Mouse (Mus musculus) limb, embryonic 12.5 days (tissue): Measurements from ENCODE around the gene Chic2. TPM values are rescaled to one million over a fixed set of nuclear protein-coding genes. Genes with fewer than 3 reads are reported as not detected.
A peak's percentile ranks its signal among the peaks of the same experiment; 100 is the strongest.

Experiments
- ATAC-seq: fragments of 200-750 bp; cut with Nextera tagmentation; 2 replicates; pipeline ENCODE4 v1.8.0; 2017; ENCODE audit warnings: low read depth, moderate TSS enrichment; ENCODE audit not compliant: insufficient number of reproducible peaks, insufficient read depth, low FRiP score, low TSS enrichment
- H3K27ac ChIP-seq: fragments of 300-500 bp; sonication (generic); 2 replicates; pipeline ENCODE4 v1.5.1; 2016; ENCODE audit warnings: mild to moderate bottlenecking, moderate library complexity
- H3K27me3 ChIP-seq: fragments of 300-500 bp; sonication (generic); 2 replicates; pipeline ENCODE4 v1.6.1; 2016; ENCODE audit warnings: mild to moderate bottlenecking, moderate library complexity
- H3K36me3 ChIP-seq: fragments of 300-500 bp; sonication (generic); 2 replicates; pipeline ENCODE4 v1.6.1; 2016; ENCODE audit warnings: mild to moderate bottlenecking, moderate library complexity
- H3K4me1 ChIP-seq: fragments of 300-500 bp; sonication (generic); replicated peaks from 2 replicates; pipeline ENCODE4 v1.6.1; 2016
- H3K4me2 ChIP-seq: fragments of 300-500 bp; sonication (generic); 2 replicates; pipeline ENCODE4 v1.6.1; 2016; ENCODE audit warnings: mild to moderate bottlenecking, moderate library complexity
- H3K4me3 ChIP-seq: fragments of 300-500 bp; sonication (generic); replicated peaks from 2 replicates; pipeline ENCODE4 v1.5.1; 2016; ENCODE audit warnings: mild to moderate bottlenecking
- H3K9ac ChIP-seq: fragments of 300-500 bp; sonication (generic); replicated peaks from 2 replicates; pipeline ENCODE4 v1.6.1; 2016; ENCODE audit warnings: mild to moderate bottlenecking, moderate library complexity
- H3K9me3 ChIP-seq: fragments of 300-500 bp; sonication (generic); 2 replicates; pipeline ENCODE4 v1.6.1; 2016; ENCODE audit warnings: mild to moderate bottlenecking, moderate library complexity
- WGBS: fragments of 180-500 bp; shearing (Covaris S2); methylation state at CpG from one replicate; pipeline ENCODE4 v1.1.7; 2016; 5-methylcytosine and 5-hydroxymethylcytosine counted together
- polyA plus RNA-seq: library from polyadenylated mRNA; unstranded; fragments of >200 nt; fragmentation: Nextera tagmentation; extraction: Ambion mirVana; gene quantifications from 2 replicates; pipeline ENCODE4 v1.2.1, GENCODE M21; 2016

The Chic2 gene
- polyA plus RNA-seq, 1 experiment from 2014 or later: 56.8 TPM

DNA sequence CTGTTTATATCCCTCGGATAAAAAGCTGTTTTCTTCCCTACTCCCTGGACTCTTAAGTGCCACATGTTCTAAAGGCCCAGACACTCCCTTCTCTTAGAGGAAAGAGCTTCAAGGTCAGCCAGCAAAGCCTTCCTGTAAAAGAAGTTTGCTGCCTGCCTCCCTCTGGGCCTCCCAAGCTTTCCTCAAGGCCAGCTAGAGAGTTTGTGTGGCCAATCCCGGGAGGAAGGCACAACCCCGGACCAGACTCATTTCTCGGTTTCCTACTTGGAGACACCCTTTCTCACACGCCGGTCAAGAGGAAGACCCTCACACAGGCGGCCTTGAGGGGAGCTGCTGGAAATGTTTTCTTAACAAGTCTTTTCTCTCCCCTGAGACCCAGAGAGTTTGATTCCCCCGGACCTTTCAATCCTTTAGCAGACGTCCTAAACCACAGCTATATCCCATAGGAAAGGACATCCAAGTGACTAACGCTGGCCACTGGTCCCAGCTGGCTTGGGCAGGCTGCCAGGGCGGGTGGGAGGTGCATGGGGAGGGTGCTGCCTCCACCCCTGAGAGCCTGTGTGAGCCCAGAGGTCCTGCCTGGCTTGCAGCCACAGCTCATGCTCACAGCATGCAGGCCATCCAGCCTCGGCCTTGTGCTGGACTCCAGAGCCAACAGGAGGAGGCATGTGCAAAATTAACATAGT, 69.7 kb downstream of the Chic2 start:
- ATAC-seq: no peak
- WGBS: 48% methylated on average over 12 of the region's 12 CpGs
- 0 out of 2 replicates have a peak overlapping the region, but pooled peaks have one; percentile 18 for H3K9ac ChIP-seq

GRCm38 (mm10) chr5:74974061-74974581, 70.5 kb downstream of the Chic2 start:
- peak; percentile 69; the same call in 1 of the 2 replicates for ATAC-seq
- peaks cover 3% of the 10 kb centered on the region; the same call in 1 of the 2 replicates for H3K27me3 ChIP-seq
- no peaks in the 10 kb centered on the region for H3K9me3 ChIP-seq
- peak overlapping the region; percentile 24 for H3K4me2 ChIP-seq
- no peaks in the 10 kb centered on the region for H3K36me3 ChIP-seq
- 0 out of 2 replicates have a peak overlapping the region, but pooled peaks have one; percentile 8 for H3K9ac ChIP-seq
- H3K27ac ChIP-seq: peak overlapping the region; percentile 85
- WGBS: 40% methylated on average over 22 of the region's 22 CpGs
- no peak overlapping the region for H3K4me3 ChIP-seq
- H3K4me1 ChIP-seq: peaks cover 24% of the 10 kb centered on the region

More for the DNA sequence above, 69.7 kb downstream of the Chic2 start:
- peaks cover 31% of the 10 kb centered on the region for H3K4me1 ChIP-seq
- peak overlapping the region; percentile 85 for H3K27ac ChIP-seq
- peaks cover 3% of the 10 kb centered on the region; the same call in 1 of the 2 replicates for H3K27me3 ChIP-seq
- H3K4me2 ChIP-seq: peak overlapping the region; percentile 24; the same call in 1 of the 2 replicates
- H3K36me3 ChIP-seq: no peaks in the 10 kb centered on the region
- H3K4me3 ChIP-seq: no peak overlapping the region
- no peaks in the 10 kb centered on the region for H3K9me3 ChIP-seq

- no peak overlapping the region for H3K4me3 ChIP-seq
- H3K9me3 ChIP-seq: no peaks in the 10 kb centered on the region
- H3K36me3 ChIP-seq: no peaks in the 10 kb centered on the region
- H3K9ac ChIP-seq: no peak overlapping the region
- H3K27ac ChIP-seq: no peak overlapping the region
- no peak for ATAC-seq
- no peaks in the 10 kb centered on the region for H3K27me3 ChIP-seq
- 79% methylated on average over 7 of the region's 7 CpGs for WGBS
- no peak overlapping the region for H3K4me2 ChIP-seq
- peaks cover 29% of the 10 kb centered on the region for H3K4me1 ChIP-seq
These were observed 73.2 kb downstream of the Chic2 start for GRCm38 (mm10) chr5:74971418-74971817.

- Histone ChIP-seq H3K27ac (no peak overlapping the region), H3K9ac (no peak overlapping the region), H3K9me3 (no peaks in the 10 kb centered on the region), H3K4me3 (no peak overlapping the region), H3K27me3 (no peaks in the 10 kb centered on the region; the same call in 1 of the 2 replicates), H3K4me2 (no peak overlapping the region), H3K4me1 (peaks cover 12% of the 10 kb centered on the region), H3K36me3 (no peaks in the 10 kb centered on the region)
- WGBS: 89% methylated on average over 6 of the region's 6 CpGs
- ATAC-seq: no peak
These were observed 75.2 kb downstream of the Chic2 start for GRCm38 (mm10) chr5:74969341-74969740.

GRCm38 (mm10) chr5:74967882-74968281, 76.7 kb downstream of the Chic2 start:
- H3K4me3 ChIP-seq: no peak overlapping the region
- H3K4me2 ChIP-seq: no peak overlapping the region
- no peaks in the 10 kb centered on the region; the same call in 1 of the 2 replicates for H3K27me3 ChIP-seq
- H3K27ac ChIP-seq: no peak overlapping the region
- H3K36me3 ChIP-seq: no peaks in the 10 kb centered on the region
- H3K9me3 ChIP-seq: no peaks in the 10 kb centered on the region
- ATAC-seq: no peak
- H3K4me1 ChIP-seq: peaks cover 5% of the 10 kb centered on the region
- WGBS: 67% methylated on average over 3 of the region's 3 CpGs
- no peak overlapping the region for H3K9ac ChIP-seq

- Histone ChIP-seq H3K9me3 (no peaks in the 10 kb centered on the region), H3K27ac (no peak overlapping the region), H3K9ac (no peak overlapping the region), H3K4me3 (no peak overlapping the region), H3K4me2 (no peak overlapping the region), H3K36me3 (no peaks in the 10 kb centered on the region), H3K27me3 (no peaks in the 10 kb centered on the region; the same call in 1 of the 2 replicates), H3K4me1 (peaks cover 8% of the 10 kb centered on the region)
- 77% methylated on average over 10 of the region's 10 CpGs for WGBS
- no peak for ATAC-seq
These were observed 77.7 kb downstream of the Chic2 start for GRCm38 (mm10) chr5:74966891-74967290.

DNA sequence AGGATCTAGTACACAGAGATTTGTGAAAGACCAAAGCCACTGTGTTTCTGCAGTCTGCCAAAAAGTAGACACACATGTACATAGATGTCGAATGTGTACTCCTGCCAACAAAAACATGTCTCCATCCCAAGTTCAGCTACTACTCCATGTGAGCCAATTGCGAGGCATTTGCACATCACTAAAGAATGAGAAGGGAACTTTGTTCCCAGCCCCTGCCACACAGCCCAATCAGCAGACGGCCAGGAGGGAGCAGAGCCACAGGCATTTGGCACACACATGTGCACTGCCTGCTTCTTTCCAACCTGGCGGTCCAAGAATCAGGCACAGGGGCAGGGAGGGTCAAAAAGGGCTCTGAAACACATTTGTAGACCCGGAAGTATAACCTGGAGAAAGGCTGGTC, 81.8 kb downstream of the Chic2 start:
- H3K4me3 ChIP-seq: no peak overlapping the region
- no peak for ATAC-seq
- H3K9ac ChIP-seq: no peak overlapping the region
- H3K4me1 ChIP-seq: peaks cover 7% of the 10 kb centered on the region
- no peaks in the 10 kb centered on the region for H3K36me3 ChIP-seq
- H3K27me3 ChIP-seq: peaks cover 4% of the 10 kb centered on the region
- no peak overlapping the region for H3K27ac ChIP-seq
- H3K4me2 ChIP-seq: no peak overlapping the region
- WGBS: 56% methylated on average over 5 of the region's 5 CpGs
- no peaks in the 10 kb centered on the region for H3K9me3 ChIP-seq

DNA sequence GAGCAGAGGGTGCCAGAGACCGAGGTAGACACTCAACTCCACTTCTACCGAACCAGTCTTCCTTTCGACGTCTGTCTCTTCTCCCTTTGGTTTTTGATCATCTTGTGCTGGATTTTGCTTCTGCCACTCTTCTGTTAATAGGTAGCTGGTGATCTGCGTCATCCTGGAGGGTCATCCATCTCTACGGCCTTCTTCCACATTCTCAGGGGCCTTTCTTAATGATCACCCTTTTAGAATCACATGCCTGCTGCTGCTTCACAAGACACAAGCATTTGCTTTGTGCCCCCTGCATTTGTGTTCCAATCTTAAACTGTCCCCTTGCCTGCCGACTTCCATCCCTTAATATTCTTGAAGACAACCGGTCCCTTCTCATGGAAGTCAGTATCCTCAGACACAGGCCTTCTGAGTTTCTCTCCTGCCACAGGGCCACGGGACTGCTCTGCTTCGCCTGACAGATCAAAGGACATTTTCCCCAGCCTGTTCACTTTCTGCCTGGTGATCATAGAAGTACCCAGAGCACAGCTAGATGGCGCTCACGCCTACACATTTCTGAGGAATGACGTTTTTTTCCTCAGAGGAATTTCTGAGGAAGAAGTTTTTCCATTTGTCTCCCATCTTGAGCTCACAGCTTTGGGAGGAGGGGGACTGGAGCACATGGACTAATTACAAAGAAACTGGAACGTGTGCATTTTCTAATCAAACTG, 83.6 kb downstream of the Chic2 start:
- H3K4me2 ChIP-seq: no peak overlapping the region
- no peak overlapping the region for H3K9ac ChIP-seq
- peaks cover 19% of the 10 kb centered on the region for H3K4me1 ChIP-seq
- H3K9me3 ChIP-seq: no peaks in the 10 kb centered on the region
- 27% methylated on average over 14 of the region's 14 CpGs for WGBS
- no peak for ATAC-seq
- H3K27me3 ChIP-seq: peaks cover 11% of the 10 kb centered on the region
- H3K36me3 ChIP-seq: no peaks in the 10 kb centered on the region
- no peak overlapping the region for H3K4me3 ChIP-seq
- H3K27ac ChIP-seq: no peak overlapping the region

DNA sequence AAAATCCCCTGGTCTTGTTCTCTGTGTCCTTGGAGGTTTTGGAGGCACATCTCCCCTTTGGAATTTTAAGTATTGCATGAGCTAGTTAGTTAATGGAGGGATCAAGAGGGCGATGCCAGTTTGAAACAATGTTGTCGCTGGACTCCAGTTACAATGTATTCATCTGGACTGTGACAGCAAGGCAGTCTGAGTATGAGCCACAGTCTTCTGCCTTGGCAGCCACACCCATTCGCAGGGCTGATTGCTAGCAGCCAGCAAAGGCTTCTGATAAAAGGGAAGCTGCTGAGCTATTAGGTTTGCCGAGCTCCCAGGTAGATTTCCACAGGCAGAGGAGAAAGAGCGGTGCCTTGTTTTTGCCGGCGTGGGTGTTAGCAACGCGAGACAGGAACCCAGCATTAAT, 84.3 kb downstream of the Chic2 start:
- Histone ChIP-seq H3K4me3 (no peak overlapping the region), H3K9me3 (no peaks in the 10 kb centered on the region), H3K27ac (no peak overlapping the region), H3K4me1 (peaks cover 22% of the 10 kb centered on the region), H3K4me2 (no peak overlapping the region), H3K27me3 (peaks cover 18% of the 10 kb centered on the region), H3K36me3 (no peaks in the 10 kb centered on the region), H3K9ac (no peak overlapping the region)
- no peak for ATAC-seq
- 57% methylated on average over 9 of the region's 9 CpGs for WGBS

DNA sequence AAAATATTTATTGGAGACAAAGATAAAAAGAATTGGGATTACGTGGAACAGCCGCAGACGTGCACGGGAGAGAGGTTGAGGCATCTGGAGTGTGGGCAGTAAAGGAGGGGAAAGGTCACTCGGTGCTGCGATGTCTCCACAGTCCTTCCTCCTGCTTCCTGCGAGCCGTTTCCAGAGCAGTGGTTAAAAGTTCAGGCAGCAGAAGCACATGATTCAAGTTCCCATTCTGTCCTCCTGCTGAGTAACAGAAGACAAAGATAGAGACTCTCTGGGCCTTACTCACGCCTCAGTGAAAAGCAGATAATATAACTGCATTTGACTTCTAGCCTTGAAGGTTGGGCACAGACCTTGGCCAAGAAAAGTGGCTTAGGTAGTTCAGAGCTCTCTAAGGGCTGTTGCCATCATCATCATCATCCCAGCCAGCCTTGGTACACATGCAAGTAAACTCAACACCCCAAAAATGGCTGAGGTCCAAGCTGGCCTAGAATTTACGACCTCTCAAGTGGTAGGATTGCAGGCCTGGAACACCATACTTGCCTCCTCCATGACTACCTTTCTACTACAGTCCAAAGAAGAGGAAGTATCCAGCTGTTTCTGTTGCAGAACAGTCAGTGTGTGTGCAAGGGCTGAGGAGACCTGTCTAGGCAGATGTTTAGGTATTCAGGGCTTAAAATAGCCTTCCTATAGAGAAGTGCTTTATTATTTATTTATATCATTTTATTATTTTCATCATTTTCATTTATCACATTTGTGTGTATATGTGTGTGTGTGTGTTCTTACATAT, 87.1 kb downstream of the Chic2 start:
- Histone ChIP-seq H3K4me1 (peaks cover 19% of the 10 kb centered on the region), H3K9me3 (no peaks in the 10 kb centered on the region), H3K4me3 (no peak overlapping the region), H3K27ac (no peak overlapping the region; the same call in 1 of the 2 replicates), H3K27me3 (peaks cover 20% of the 10 kb centered on the region), H3K36me3 (no peaks in the 10 kb centered on the region), H3K9ac (no peak overlapping the region), H3K4me2 (peak overlapping the region; percentile 38; the same call in 1 of the 2 replicates)
- WGBS: 22% methylated on average over 10 of the region's 10 CpGs
- ATAC-seq: no peak
